Mouse (Mus musculus) testis, adult 2 months (tissue): ENCODE results near the gene Bud13.

Source experiments
- CTCF ChIP-seq: fragments of 200-500 bp; IDR thresholded peaks from 2 replicates; pipeline ENCODE4 v1.5.1; 2012; ENCODE audit warnings: low read depth, mild to moderate bottlenecking, inconsistent platforms, low read length, moderate library complexity; ENCODE audit not compliant: control insufficient read depth, insufficient read depth, insufficient replicate concordance
- POLR2A ChIP-seq: fragments of 200-500 bp; IDR thresholded peaks from 2 replicates; pipeline ENCODE4 v1.6.1; 2012; ENCODE audit warnings: low read depth, mild to moderate bottlenecking, inconsistent platforms, low read length, moderate library complexity; ENCODE audit not compliant: control insufficient read depth

DNA sequence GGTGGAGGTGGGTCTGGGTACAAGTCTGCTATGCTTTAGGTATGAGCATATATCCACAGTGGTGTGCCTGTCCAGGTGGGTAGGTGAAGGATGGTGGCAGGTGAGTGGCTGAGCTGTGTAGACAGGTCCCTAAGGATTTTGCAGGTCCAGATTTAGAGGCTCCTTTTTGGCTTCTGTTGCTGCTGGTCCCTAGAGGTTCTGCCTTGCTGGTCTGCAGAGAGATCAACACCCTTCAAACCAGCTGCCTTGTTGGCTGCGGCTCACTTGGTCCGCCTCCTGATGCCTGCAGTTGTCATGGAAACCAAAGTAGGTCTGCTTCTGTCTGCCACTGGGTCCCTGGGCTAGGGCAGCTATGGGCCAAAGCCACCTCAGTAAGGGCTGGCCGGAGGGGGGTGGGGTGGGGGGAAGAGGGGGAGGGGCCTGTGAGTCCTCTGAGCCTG lies 55.1 kb downstream of the Bud13 start:
- TF ChIP-seq CTCF (no peak), POLR2A (no peak)
